Mouse (Mus musculus) neural tube, embryonic 13.5 days (tissue): ENCODE measurements around the gene Wwtr1. TPM values are rescaled to one million over a fixed set of nuclear protein-coding genes. Genes with fewer than 3 reads are reported as not detected.

Experiments used
- ATAC-seq: fragments of 200-750 bp; cut with Nextera tagmentation; 2 replicates; pipeline ENCODE4 v1.8.0; 2017; ENCODE audit warnings: low read depth, mild to moderate bottlenecking, moderate TSS enrichment, moderate library complexity
- H3K27ac ChIP-seq: fragments of 300-500 bp; sonication (generic); replicated peaks from 2 replicates; pipeline ENCODE4 v1.5.1; 2015; ENCODE audit warnings: moderate library complexity, mild to moderate bottlenecking, inconsistent platforms
- H3K27me3 ChIP-seq: fragments of 300-500 bp; sonication (generic); 2 replicates; pipeline ENCODE4 v1.6.1; 2015; ENCODE audit warnings: mild to moderate bottlenecking, inconsistent platforms
- H3K36me3 ChIP-seq: fragments of 300-500 bp; sonication (generic); 2 replicates; pipeline ENCODE4 v1.6.1; 2015; ENCODE audit warnings: mild to moderate bottlenecking, inconsistent platforms
- H3K4me1 ChIP-seq: fragments of 300-500 bp; sonication (generic); replicated peaks from 2 replicates; pipeline ENCODE4 v1.6.1; 2015; ENCODE audit warnings: inconsistent platforms
- H3K4me2 ChIP-seq: fragments of 300-500 bp; sonication (generic); 2 replicates; pipeline ENCODE4 v1.6.1; 2015; ENCODE audit warnings: inconsistent platforms, mild to moderate bottlenecking, moderate library complexity
- H3K4me3 ChIP-seq: fragments of 300-500 bp; sonication (generic); 2 replicates; pipeline ENCODE4 v1.5.1; 2015; ENCODE audit warnings: mild to moderate bottlenecking, inconsistent platforms
- H3K9ac ChIP-seq: fragments of 300-500 bp; sonication (generic); 2 replicates; pipeline ENCODE4 v1.6.1; 2015; ENCODE audit warnings: moderate library complexity, mild to moderate bottlenecking, inconsistent platforms
- H3K9me3 ChIP-seq: fragments of 300-500 bp; sonication (generic); 2 replicates; pipeline ENCODE4 v1.6.1; 2016; ENCODE audit warnings: inconsistent platforms
- WGBS: fragments of 180-500 bp; shearing (Covaris S2); methylation state at CpG from one replicate; pipeline ENCODE4 v1.1.7; 2015; 5-methylcytosine and 5-hydroxymethylcytosine counted together
- polyA plus RNA-seq: library from polyadenylated mRNA; unstranded; fragments of >200 nt; fragmentation: Nextera tagmentation; extraction: Ambion mirVana; gene quantifications from 2 replicates; pipeline ENCODE4 v1.2.1, GENCODE M21; 2015

Wwtr1 gene
- polyA plus RNA-seq, 1 experiment from 2014 or later = 10.3 TPM

DNA sequence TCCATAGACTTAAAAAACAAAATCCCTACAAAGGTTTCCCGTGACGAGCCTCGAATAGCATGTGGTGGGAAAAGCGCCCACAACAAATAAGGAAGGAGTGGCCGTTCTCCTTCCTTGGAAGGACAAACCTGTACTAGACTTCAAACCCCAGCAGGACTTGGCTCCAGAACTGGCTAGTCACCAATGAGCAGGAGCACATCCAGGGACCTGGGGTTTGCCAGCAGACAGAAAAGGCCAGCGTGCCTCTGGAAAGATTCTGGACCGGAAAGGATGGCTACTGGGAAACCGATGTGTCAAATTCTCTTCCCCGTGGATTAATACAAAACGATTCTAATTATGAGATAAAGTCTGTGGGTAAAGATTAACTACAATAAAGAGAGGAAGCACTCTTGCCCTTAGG, 69.7 kb downstream of the Wwtr1 start:
- ATAC-seq = no peak

DNA sequence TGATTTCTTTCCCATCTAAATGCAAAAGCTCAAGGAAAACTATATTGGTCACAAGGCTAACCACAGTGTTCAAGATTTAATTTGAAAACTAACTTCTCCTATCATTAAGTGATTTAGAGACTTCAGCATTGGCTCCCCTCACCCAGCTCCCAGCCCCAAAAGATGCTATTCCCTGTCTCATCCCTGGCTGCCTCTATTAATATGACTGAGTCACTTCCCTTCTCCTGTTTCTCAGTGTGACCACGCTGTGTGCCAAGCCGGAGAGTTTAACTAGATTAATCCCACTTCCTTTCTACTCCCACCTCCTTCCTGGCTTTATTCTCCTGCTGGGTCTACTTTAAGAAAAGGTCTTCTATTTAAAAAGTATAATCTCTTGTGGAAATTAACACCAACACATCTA, 71.0 kb downstream of the Wwtr1 start:
- Histone ChIP-seq H3K4me3 (no peak overlapping the region), H3K4me2 (no peak overlapping the region), H3K9me3 (no peaks in the 10 kb centered on the region), H3K27ac (no peak overlapping the region), H3K27me3 (no peaks in the 10 kb centered on the region), H3K9ac (no peak overlapping the region), H3K4me1 (no peaks in the 10 kb centered on the region), H3K36me3 (no peaks in the 10 kb centered on the region)
- WGBS = 79% methylated on average over 2 of the region's 2 CpGs
- no peak for ATAC-seq

More for the DNA sequence above, 69.7 kb downstream of the Wwtr1 start:
- H3K27me3 ChIP-seq = no peaks in the 10 kb centered on the region
- no peak overlapping the region for H3K27ac ChIP-seq
- H3K4me3 ChIP-seq = no peak overlapping the region
- no peaks in the 10 kb centered on the region for H3K36me3 ChIP-seq
- no peak overlapping the region for H3K4me2 ChIP-seq
- 94% methylated on average over 10 of the region's 10 CpGs for WGBS
- no peaks in the 10 kb centered on the region for H3K4me1 ChIP-seq
- no peaks in the 10 kb centered on the region for H3K9me3 ChIP-seq
- H3K9ac ChIP-seq = no peak overlapping the region

DNA sequence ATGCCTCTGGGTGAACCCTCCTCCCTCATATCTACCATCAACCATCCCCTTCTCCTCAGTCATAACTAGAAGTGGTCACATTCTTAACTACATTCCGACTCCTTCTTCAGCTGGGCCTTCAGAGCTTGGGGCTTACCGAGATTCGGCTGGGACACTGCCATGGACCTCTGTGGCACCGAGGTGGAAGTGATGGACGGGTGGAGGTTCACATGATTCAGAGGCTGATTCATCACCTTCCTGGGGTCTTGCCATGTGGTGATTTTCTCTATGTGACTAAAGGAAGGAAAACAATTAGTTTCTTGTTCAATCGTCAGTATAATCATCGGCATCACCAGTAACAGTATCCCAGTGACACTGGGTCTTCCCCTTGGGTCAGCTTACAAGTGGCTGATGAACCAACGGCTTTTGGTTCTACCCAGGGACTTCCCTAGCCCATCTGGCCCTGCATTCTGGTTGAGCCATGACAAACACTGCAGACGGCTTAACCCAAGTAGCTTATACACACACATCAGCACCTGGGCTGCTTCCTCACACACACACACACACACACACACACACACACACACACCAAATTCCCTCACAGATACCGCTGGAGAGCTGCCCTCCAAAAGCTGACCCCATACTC, 74.0 kb downstream of the Wwtr1 start:
- WGBS = 83% methylated on average over 10 of the region's 10 CpGs
- no peak for ATAC-seq
- Histone ChIP-seq H3K9ac (no peak overlapping the region), H3K4me2 (no peak overlapping the region), H3K27me3 (no peaks in the 10 kb centered on the region), H3K36me3 (no peaks in the 10 kb centered on the region), H3K9me3 (no peaks in the 10 kb centered on the region), H3K4me1 (no peaks in the 10 kb centered on the region), H3K27ac (no peak overlapping the region), H3K4me3 (no peak overlapping the region)

DNA sequence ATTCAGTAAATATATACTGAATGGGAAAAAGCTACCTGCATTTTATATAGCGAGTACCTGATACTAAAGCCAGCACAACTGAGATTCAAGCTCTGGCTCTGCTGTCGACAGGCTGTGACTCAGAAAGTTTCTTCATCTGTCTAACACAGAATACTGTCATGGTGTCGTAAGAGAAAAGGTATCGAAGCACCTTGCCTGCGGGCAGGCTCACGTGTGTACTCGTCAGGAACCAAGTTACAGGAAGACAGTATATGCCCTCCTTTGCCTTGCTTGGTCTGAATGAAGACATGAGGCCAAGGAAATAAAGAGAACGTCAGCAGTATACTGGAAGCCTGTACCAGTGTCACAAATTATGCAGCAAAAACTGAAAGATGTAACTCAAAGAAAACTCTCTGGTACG, 74.9 kb downstream of the Wwtr1 start:
- Histone ChIP-seq H3K4me3 (no peak overlapping the region), H3K9ac (no peak overlapping the region), H3K27me3 (no peaks in the 10 kb centered on the region), H3K9me3 (no peaks in the 10 kb centered on the region), H3K27ac (no peak overlapping the region), H3K4me2 (no peak overlapping the region), H3K4me1 (no peaks in the 10 kb centered on the region; the same call in 1 of the 2 replicates), H3K36me3 (no peaks in the 10 kb centered on the region)
- WGBS = 94% methylated on average over 9 of the region's 9 CpGs
- ATAC-seq = no peak

DNA sequence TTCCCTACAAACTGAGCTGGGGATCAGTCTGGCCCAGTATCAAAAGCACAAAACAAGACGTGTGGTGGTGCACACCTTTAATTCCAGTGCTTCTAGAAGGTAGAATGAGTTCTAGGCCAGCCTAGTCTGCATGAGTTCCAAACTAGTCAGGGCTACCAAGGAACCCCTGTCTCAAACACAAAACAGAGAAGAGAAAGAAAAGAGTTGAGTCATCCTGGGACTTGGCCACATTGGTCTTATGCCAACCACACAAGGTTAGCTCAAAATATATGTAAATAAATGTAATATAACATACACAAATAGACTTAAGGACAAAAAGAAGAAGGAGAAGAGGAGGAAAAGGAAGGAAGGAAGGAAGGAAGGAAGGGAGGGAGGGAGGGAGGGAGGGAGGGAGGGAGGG, 77.9 kb downstream of the Wwtr1 start:
- no peak overlapping the region for H3K9ac ChIP-seq
- no peaks in the 10 kb centered on the region for H3K27me3 ChIP-seq
- no peak overlapping the region for H3K4me3 ChIP-seq
- H3K4me1 ChIP-seq = peaks cover 8% of the 10 kb centered on the region
- H3K36me3 ChIP-seq = no peaks in the 10 kb centered on the region
- no peak overlapping the region for H3K4me2 ChIP-seq
- no peak overlapping the region for H3K27ac ChIP-seq
- no peaks in the 10 kb centered on the region for H3K9me3 ChIP-seq
- 96% methylated on average over 1 of the region's 1 CpGs for WGBS
- ATAC-seq = no peak

DNA sequence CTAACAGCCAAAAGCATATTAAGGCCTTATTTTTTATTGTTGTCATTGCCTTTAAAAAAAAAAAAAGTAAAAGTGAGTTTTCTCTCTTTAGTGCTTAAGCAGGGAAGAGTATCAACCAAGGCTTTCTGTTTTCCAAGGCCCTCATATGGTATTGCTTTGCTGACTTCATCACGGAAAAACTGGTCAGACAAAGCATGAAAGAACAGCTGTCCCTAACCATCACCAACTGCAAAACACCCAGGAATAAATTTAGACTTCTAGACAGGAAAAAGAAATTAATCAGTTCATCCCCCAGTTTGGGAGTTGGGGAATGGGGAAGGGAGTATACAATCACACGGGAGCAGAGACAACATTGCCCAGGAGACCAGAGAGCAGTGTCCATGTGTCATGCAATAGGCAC, 79.3 kb downstream of the Wwtr1 start:
- H3K27me3 ChIP-seq = no peaks in the 10 kb centered on the region
- H3K4me2 ChIP-seq = no peak overlapping the region
- no peak overlapping the region for H3K9ac ChIP-seq
- no peaks in the 10 kb centered on the region for H3K36me3 ChIP-seq
- H3K4me1 ChIP-seq = peaks cover 8% of the 10 kb centered on the region
- H3K9me3 ChIP-seq = no peaks in the 10 kb centered on the region
- no peak overlapping the region for H3K27ac ChIP-seq
- WGBS = 68% methylated on average over 2 of the region's 2 CpGs
- no peak overlapping the region for H3K4me3 ChIP-seq
- no peak for ATAC-seq

DNA sequence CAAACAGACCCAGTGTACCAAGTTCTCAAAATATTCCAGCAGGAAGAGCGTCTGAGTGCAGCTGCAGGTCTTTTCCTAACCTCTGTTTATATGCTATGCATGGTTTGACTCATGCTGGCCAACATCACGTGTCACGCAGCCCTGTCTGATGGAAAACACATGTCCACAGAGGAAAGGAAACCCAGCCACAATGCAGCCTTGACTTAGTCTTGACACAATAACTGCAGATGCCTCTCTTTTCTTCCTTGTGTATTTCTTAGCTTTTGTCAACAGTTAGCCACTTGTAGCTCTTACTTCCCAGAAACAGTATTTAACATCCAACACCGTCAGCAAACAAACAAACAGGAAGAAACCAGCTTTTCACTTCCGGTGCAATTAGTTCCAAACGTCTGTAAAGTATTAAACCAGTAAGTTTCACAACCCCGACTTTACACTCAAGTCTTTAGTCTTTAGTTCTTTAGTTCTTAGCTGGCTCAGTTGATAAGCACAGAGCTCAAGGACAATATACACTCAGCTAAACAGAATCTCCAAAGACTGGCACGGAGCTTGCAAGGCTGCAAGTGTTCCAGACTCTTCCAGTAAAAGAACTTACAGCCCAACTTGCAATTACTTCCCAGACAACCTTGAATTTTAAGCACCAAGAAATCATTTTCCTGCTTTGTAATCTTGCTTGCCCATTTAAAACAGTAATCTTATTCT, 88.1 kb downstream of the Wwtr1 start:
- Histone ChIP-seq H3K4me1 (no peaks in the 10 kb centered on the region), H3K36me3 (no peaks in the 10 kb centered on the region), H3K27ac (no peak overlapping the region), H3K4me3 (no peak overlapping the region), H3K9ac (no peak overlapping the region), H3K4me2 (no peak overlapping the region), H3K9me3 (no peaks in the 10 kb centered on the region), H3K27me3 (no peaks in the 10 kb centered on the region)
- 80% methylated on average over 8 of the region's 8 CpGs for WGBS
- no peak for ATAC-seq

DNA sequence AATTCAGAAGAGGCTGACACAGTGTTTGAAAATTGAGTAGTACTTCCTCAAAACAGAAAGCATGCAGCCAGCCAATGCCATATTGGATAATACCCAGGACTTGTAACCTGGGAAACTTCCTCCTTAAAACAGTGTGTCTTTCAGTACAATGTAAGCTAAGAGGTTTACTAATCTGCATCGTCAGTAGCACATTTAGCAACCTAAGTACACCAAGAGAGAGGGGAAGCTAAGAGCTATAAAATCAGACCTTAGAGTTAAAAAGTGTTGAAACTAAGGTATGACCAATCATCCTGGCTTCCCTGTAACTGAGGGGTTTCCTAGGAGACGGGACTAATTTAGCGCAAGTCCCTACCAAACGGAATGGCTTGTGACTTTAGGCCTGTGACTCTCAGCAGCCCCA, 89.6 kb downstream of the Wwtr1 start:
- no peaks in the 10 kb centered on the region for H3K9me3 ChIP-seq
- no peak for ATAC-seq
- 89% methylated on average over 4 of the region's 4 CpGs for WGBS
- no peak overlapping the region for H3K9ac ChIP-seq
- no peak overlapping the region for H3K4me2 ChIP-seq
- H3K4me1 ChIP-seq = no peaks in the 10 kb centered on the region
- H3K36me3 ChIP-seq = no peaks in the 10 kb centered on the region
- no peaks in the 10 kb centered on the region for H3K27me3 ChIP-seq
- H3K4me3 ChIP-seq = no peak overlapping the region
- H3K27ac ChIP-seq = no peak overlapping the region

DNA sequence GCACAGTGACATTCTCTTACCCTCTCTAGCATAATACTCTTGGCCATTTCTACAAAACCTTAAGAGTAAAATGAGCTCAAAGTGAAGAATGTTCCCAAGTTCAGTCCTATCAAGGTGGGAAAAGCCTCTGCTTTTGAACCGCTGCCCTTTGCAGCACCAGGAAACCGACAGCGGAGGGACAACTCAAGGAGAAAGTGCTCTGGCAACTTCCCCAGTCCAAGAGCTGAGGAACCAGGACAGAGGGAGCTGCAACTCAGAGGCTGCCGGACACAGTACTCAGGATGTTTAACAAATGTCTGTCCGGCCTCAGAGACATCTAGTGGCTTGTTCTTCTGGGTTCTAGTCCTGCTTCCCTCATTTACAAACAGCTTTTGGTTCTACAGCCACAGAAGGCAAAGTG, 93.7 kb downstream of the Wwtr1 start:
- Histone ChIP-seq H3K9me3 (no peaks in the 10 kb centered on the region), H3K4me1 (no peaks in the 10 kb centered on the region), H3K36me3 (no peaks in the 10 kb centered on the region), H3K4me3 (no peak overlapping the region), H3K27ac (no peak overlapping the region), H3K27me3 (no peaks in the 10 kb centered on the region), H3K4me2 (no peak overlapping the region), H3K9ac (no peak overlapping the region)
- no peak for ATAC-seq
- 82% methylated on average over 5 of the region's 5 CpGs for WGBS

DNA sequence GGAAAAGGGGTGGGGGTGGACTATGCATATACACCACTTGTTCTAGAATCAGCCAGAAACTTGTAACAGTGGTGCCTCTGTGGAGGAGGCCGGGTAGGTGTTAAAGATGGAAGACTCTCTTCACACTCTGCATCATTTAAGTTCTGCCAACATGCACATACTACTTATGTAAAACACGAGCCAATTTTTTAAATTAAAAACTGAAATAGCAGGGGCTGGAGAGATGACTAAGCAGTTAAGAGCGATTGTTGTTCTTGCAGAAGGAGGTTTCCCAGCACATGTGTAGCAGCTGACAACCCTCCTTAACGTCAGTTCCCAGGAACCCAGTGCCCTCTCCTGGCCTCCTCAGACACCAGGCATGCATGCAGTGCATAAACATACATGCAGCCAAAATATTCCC, 95.1 kb downstream of the Wwtr1 start:
- no peaks in the 10 kb centered on the region for H3K4me1 ChIP-seq
- no peak overlapping the region for H3K9ac ChIP-seq
- 77% methylated on average over 4 of the region's 4 CpGs for WGBS
- no peaks in the 10 kb centered on the region for H3K36me3 ChIP-seq
- no peak overlapping the region for H3K4me2 ChIP-seq
- no peak for ATAC-seq
- H3K9me3 ChIP-seq = no peaks in the 10 kb centered on the region
- no peaks in the 10 kb centered on the region for H3K27me3 ChIP-seq
- no peak overlapping the region for H3K4me3 ChIP-seq
- H3K27ac ChIP-seq = no peak overlapping the region

DNA sequence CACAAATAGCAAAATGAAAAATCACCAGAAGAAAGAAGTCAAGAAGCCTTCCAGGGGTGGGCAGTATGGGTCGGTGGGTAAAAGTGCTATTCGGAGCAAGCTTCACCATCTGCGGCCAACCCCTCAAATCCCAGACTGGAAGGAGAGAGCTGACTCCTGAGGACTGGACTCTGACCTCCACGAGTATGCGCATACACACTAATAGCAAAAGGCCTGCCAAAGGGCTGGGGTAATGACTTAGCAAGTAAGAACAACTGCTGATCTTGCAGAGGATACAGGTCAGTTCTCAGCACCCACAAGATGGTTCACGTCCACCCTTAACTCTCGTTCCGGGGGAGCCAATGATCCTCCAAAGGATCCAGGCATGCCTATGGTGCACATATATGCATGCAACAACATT, 101.3 kb downstream of the Wwtr1 start:
- no peak overlapping the region for H3K27ac ChIP-seq
- H3K27me3 ChIP-seq = no peaks in the 10 kb centered on the region
- 93% methylated on average over 8 of the region's 8 CpGs for WGBS
- no peak overlapping the region for H3K4me3 ChIP-seq
- no peak for ATAC-seq
- H3K4me1 ChIP-seq = peaks cover 27% of the 10 kb centered on the region
- H3K9ac ChIP-seq = no peak overlapping the region
- H3K36me3 ChIP-seq = no peaks in the 10 kb centered on the region
- H3K9me3 ChIP-seq = no peaks in the 10 kb centered on the region
- H3K4me2 ChIP-seq = no peak overlapping the region

DNA sequence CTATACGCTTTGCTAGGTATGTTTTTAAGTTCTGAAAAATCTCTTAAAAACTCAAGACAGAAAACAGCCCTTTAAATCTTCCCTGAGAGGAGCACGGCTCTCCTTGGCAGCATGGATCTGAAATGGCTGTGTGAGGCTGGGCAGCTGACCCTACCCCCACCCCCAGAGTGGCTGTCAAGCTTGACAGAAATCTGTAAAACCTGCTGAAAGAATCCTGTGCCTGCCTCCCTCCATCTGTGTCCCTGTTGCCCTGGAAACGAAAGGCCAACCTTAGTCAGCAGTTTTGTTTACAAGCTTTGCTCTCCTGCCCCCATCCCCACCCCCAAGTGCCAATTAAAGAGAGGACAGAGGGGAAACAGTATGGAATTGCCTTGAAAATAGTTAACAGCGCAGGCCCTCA, 103.3 kb downstream of the Wwtr1 start:
- Histone ChIP-seq H3K27me3 (no peaks in the 10 kb centered on the region), H3K9me3 (no peaks in the 10 kb centered on the region), H3K36me3 (no peaks in the 10 kb centered on the region), H3K4me2 (no peak overlapping the region), H3K4me3 (no peak overlapping the region), H3K9ac (no peak overlapping the region), H3K27ac (no peak overlapping the region), H3K4me1 (peaks cover 27% of the 10 kb centered on the region)
- peak; percentile 73 for ATAC-seq
- WGBS = 28% methylated on average over 4 of the region's 4 CpGs
